Comparison of ENCODE assay signal across 9 mouse cellular contexts in the genomic region with DNA sequence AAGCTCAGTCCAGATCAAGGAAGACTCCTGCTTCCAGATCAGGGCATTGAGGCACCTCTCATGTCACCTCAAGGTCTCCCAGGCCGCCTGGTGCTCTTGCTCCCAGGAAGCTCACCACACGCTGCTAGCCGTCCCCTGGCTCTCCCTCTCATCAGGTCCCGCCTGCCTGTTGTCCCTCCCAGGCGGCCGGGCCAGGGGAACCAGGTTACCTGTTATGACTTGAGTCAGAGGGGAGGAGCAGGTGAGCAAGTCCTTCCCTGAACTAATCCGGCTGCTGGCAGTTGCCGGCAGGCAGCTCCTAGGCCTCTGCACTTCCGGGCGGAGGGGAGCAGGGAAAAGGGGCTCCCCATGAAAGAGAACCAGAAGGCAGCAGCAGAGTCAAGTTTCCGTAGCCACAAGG. TPM values are rescaled to one million over a fixed set of nuclear protein-coding genes. Genes with fewer than 3 reads are reported as not detected.
DNase-seq lines count a peak whose midpoint lies in the region; ATAC-seq lines count a peak whose summit lies in the region.
"Had no signal": no experiment of that assay in that cellular context is flagged by ENCODE, and none has a peak within 500 bp of the region (broad histone marks: within the 10 kb centered on the region; RNA-seq: fewer than 3 reads in every experiment).

No protein-coding gene starts in this region.

- H3K4me2 ChIP-seq in forebrain, embryonic 15.5 days (replicated peaks), result peak overlapping the region; percentile 13
- peak overlapping the region; percentile 78 for H3K4me2 ChIP-seq in neural tube, embryonic 12.5 days (replicated peaks)

- no peaks in the 10 kb centered on the region for H3K36me3 ChIP-seq in forebrain, embryonic 15.5 days
- H3K36me3 ChIP-seq in neural tube, embryonic 12.5 days, result peaks cover 19% of the 10 kb centered on the region

- DNase-seq in embryo, embryonic 9.5 days (ENCODE audit: extremely low spot score), result peak; percentile 20
- peak; percentile 82 to 83 for DNase-seq in kidney, postnatal 36 days
- no peak for DNase-seq in right cerebral cortex, adult 2 months (ENCODE audit: low spot score in 2 of 2)
- DNase-seq in right cerebral cortex, postnatal 25 days, result no peak
- DNase-seq in B cell, adult 2 months, result no peak
- DNase-seq in retina, embryonic 14.5 days (ENCODE audit: low spot score), result no peak

- H3K9me3 ChIP-seq in forebrain, embryonic 15.5 days, result no peaks in the 10 kb centered on the region
- no peaks in the 10 kb centered on the region for H3K9me3 ChIP-seq in neural tube, embryonic 12.5 days

- H3K27ac ChIP-seq in forebrain, embryonic 15.5 days (replicated peaks), result no peak overlapping the region
- H3K27ac ChIP-seq in neural tube, embryonic 12.5 days, result no peak overlapping the region
- H3K27ac ChIP-seq: macrophage had no signal

- ATAC-seq in forebrain, embryonic 15.5 days (replicated peaks), result no peak
- ATAC-seq in neural tube, embryonic 12.5 days (ENCODE audit: low FRiP score, low read depth), result no peak

- no peak overlapping the region for H3K9ac ChIP-seq in forebrain, embryonic 15.5 days (replicated peaks)
- H3K9ac ChIP-seq in neural tube, embryonic 12.5 days, result peak overlapping the region; percentile 33; the same call in 1 of the 2 replicates

- H3K4me1 ChIP-seq in forebrain, embryonic 15.5 days, result peaks cover 60% of the 10 kb centered on the region
- peaks cover 73% of the 10 kb centered on the region for H3K4me1 ChIP-seq in neural tube, embryonic 12.5 days

- no peak overlapping the region for H3K4me3 ChIP-seq in forebrain, embryonic 15.5 days
- H3K4me3 ChIP-seq in neural tube, embryonic 12.5 days, result no peak overlapping the region

- WGBS in forebrain, embryonic 15.5 days, result 35% methylated on average over 11 of the region's 11 CpGs
- WGBS in neural tube, embryonic 12.5 days, result 24% methylated on average over 11 of the region's 11 CpGs

- no peaks in the 10 kb centered on the region for H3K27me3 ChIP-seq in forebrain, embryonic 15.5 days
- H3K27me3 ChIP-seq in neural tube, embryonic 12.5 days (replicated peaks), result no peaks in the 10 kb centered on the region

RNA-seq across cellular contexts. Expression of a gene that starts 3.9 kb away (rescaled TPM):
- 4.4 and 6.6 TPM in 2 replicates for polyA plus RNA-seq in forebrain, embryonic 15.5 days (2015; fragmentation: Nextera tagmentation; extraction: Ambion mirVana)
- polyA plus RNA-seq in neural tube, embryonic 12.5 days (2016; fragmentation: Nextera tagmentation; extraction: Ambion mirVana), result 10.3 and 10.6 TPM in 2 replicates
- polyA plus RNA-seq: macrophage had no signal

RNA-seq across cellular contexts. Expression of a gene that starts 17.6 kb away (rescaled TPM):
- polyA plus RNA-seq in forebrain, embryonic 15.5 days (2015; fragmentation: Nextera tagmentation; extraction: Ambion mirVana), result not detected in 2 replicates
- polyA plus RNA-seq in neural tube, embryonic 12.5 days (2016; fragmentation: Nextera tagmentation; extraction: Ambion mirVana), result 0.49 TPM in 1 of 2 replicates, not detected in the other
- polyA plus RNA-seq: macrophage had no signal

RNA-seq across cellular contexts. Expression of a gene that starts 30.5 kb away (rescaled TPM):
- polyA plus RNA-seq in forebrain, embryonic 15.5 days (2015; fragmentation: Nextera tagmentation; extraction: Ambion mirVana), result 0.34 and 0.41 TPM in 2 replicates
- polyA plus RNA-seq in neural tube, embryonic 12.5 days (2016; fragmentation: Nextera tagmentation; extraction: Ambion mirVana), result not detected in 2 replicates
- polyA plus RNA-seq: macrophage had no signal

Comparison
In these comparisons a context has a peak if more than half of its experiments do, and no peak if none do; other contexts are left out.
1. DNase-seq: peak in embryo, embryonic 9.5 days (single experiment) and kidney, postnatal 36 days (2 of 2); none in right cerebral cortex, adult 2 months (0 of 2), right cerebral cortex, postnatal 25 days (single experiment), B cell, adult 2 months (0 of 2) and retina, embryonic 14.5 days (single experiment).